Mouse (Mus musculus) heart, embryonic 11.5 days (tissue): ENCODE results near the gene Pard3. TPM values are rescaled to one million over a fixed set of nuclear protein-coding genes. Genes with fewer than 3 reads are reported as not detected.

Source experiments
- ATAC-seq: fragments of 200-750 bp; cut with Nextera tagmentation; replicated peaks from 2 replicates; pipeline ENCODE4 v1.8.0; 2017; ENCODE audit warnings: moderate library complexity; ENCODE audit not compliant: insufficient number of reproducible peaks, low FRiP score, low TSS enrichment
- H3K27ac ChIP-seq: fragments of 300-500 bp; sonication (generic); 2 replicates; pipeline ENCODE4 v1.5.1; 2014; ENCODE audit warnings: mild to moderate bottlenecking, low read depth, low read length
- H3K27me3 ChIP-seq: fragments of 300-500 bp; sonication (generic); 2 replicates; pipeline ENCODE4 v1.6.1; 2014; ENCODE audit warnings: mild to moderate bottlenecking, low read length, mixed read lengths; ENCODE audit not compliant: control insufficient read depth, insufficient read depth
- H3K36me3 ChIP-seq: fragments of 300-500 bp; sonication (generic); 2 replicates; pipeline ENCODE4 v1.6.1; 2014; ENCODE audit warnings: mild to moderate bottlenecking, low read length, moderate library complexity, mixed read lengths; ENCODE audit not compliant: control insufficient read depth, insufficient read depth
- H3K4me1 ChIP-seq: fragments of 300-500 bp; sonication (generic); 2 replicates; pipeline ENCODE4 v1.6.1; 2014; ENCODE audit warnings: low read length; ENCODE audit not compliant: control insufficient read depth, insufficient read depth
- H3K4me2 ChIP-seq: fragments of 300-500 bp; sonication (generic); 2 replicates; pipeline ENCODE4 v1.6.1; 2014; ENCODE audit warnings: mild to moderate bottlenecking, moderate library complexity
- H3K4me3 ChIP-seq: fragments of 300-500 bp; sonication (generic); 2 replicates; pipeline ENCODE4 v1.5.1; 2014; ENCODE audit warnings: low read depth, low read length
- H3K9ac ChIP-seq: fragments of 300-500 bp; sonication (generic); 2 replicates; pipeline ENCODE4 v1.6.1; 2014; ENCODE audit warnings: mild to moderate bottlenecking, low read depth, low read length, moderate library complexity
- H3K9me3 ChIP-seq: fragments of 300-500 bp; sonication (generic); replicated peaks from 2 replicates; pipeline ENCODE4 v1.6.1; 2016; ENCODE audit warnings: low read length; ENCODE audit not compliant: control insufficient read depth
- WGBS: fragments of 180-500 bp; shearing (Covaris S2); extraction: QIAGEN DNeasy Blood & Tissue Kit; methylation state at CpG from one replicate; pipeline ENCODE4 v1.1.7; 2014; ENCODE audit not compliant: insufficient replicate concordance; 5-methylcytosine and 5-hydroxymethylcytosine counted together
- polyA plus RNA-seq: library from polyadenylated mRNA; unstranded; fragments of >200 nt; fragmentation: Nextera tagmentation; extraction: Ambion mirVana; gene quantifications from 2 replicates; pipeline ENCODE4 v1.2.1, GENCODE M21; 2014

Gene Pard3
- polyA plus RNA-seq, 1 experiment from 2014 or later, result 24.0 TPM

DNA sequence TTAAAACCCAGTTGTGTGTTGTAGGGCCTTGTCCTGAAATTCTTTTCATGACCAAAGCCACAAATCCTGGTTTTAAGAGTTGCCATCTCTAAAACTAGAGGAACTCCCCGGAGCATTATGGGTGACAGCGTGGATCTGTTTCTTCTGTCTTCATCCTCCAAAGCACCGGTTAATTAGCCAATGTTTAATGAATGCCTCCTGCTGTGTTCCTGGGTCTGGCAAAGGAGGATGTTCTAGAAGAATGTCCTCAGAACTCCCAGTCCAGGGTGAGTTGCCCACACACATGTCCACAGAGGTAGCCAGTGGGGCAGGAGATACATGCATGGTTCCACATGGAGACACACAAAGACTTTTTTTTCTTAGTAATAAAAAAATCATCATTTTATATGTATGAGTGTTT lies 28.2 kb downstream of the Pard3 start:
- Histone ChIP-seq H3K27me3 (no peaks in the 10 kb centered on the region), H3K9ac (no peak overlapping the region), H3K36me3 (no peaks in the 10 kb centered on the region), H3K4me2 (no peak overlapping the region), H3K4me3 (no peak overlapping the region), H3K4me1 (peaks cover 62% of the 10 kb centered on the region), H3K9me3 (no peaks in the 10 kb centered on the region), H3K27ac (peak overlapping the region; percentile 73)
- WGBS, result 58% methylated on average over 3 of the region's 3 CpGs
- ATAC-seq, result no peak

DNA sequence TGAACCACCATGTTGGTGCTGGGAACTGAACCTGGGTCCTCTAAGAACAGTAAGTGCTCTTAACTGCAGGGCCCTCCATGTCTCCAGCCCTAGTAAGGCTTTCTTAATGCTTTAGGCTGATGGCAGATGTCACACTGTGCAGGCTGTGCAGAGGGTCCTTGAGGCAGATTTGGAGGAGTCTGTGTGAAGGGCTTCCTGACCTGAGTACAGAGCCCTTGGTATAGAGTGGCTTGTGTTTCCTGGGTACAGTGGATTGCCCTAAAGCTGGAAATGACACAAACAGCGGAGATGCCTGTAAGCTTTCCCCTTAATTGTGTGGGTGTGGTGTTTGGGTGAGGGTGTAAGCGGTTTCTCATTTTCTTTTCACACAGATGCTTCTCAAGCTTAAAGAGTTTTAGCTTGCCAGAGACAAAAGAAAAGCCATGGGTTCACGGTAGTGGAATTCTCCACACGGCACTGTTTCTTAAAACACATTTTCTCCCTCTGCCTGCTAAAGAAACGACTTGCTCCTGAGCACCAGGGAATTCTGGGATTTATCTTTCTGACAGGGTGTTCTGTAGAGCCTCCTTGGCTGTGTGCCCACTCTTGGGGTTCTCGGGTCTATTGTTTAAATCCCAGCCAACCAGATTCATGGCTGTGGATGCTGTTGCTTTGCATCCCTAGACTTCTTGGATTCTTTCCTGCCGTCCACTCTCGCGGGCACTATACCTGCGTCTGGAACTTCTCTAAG lies 28.9 kb downstream of the Pard3 start:
- H3K4me3 ChIP-seq, result no peak overlapping the region

DNA sequence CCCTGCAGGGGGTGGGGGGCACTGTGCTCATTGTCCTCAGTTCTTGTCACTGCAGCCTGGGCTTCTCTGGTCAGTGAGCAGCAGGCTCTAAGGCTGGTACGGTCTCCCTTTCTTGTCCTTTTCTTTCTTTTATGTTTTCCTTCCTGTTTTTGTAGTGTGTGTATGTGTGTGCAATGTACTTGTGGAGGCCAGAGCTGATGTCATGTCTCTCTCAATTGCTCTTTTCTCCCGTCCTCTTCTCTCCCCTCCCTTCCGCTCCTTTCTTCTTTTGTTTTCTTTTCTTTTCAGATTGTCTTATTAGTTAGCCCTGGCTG lies 29.4 kb downstream of the Pard3 start:
- Histone ChIP-seq H3K4me3 (no peak overlapping the region), H3K4me2 (peak overlapping the region; percentile 56), H3K36me3 (no peaks in the 10 kb centered on the region), H3K4me1 (peaks cover 53% of the 10 kb centered on the region), H3K27me3 (no peaks in the 10 kb centered on the region), H3K27ac (peak overlapping the region; percentile 73), H3K9ac (no peak overlapping the region), H3K9me3 (no peaks in the 10 kb centered on the region)
- 54% methylated on average over 3 of the region's 3 CpGs for WGBS
- no peak; the same call in 1 of the 2 replicates for ATAC-seq

More for the DNA sequence above, 28.9 kb downstream of the Pard3 start:
- peak overlapping the region; percentile 56 for H3K4me2 ChIP-seq
- H3K27me3 ChIP-seq, result no peaks in the 10 kb centered on the region
- H3K36me3 ChIP-seq, result no peaks in the 10 kb centered on the region
- WGBS, result 24% methylated on average over 10 of the region's 10 CpGs
- H3K9me3 ChIP-seq, result no peaks in the 10 kb centered on the region
- ATAC-seq, result no peak; the same call in 1 of the 2 replicates
- H3K4me1 ChIP-seq, result peaks cover 58% of the 10 kb centered on the region
- peak overlapping the region; percentile 73 for H3K27ac ChIP-seq
- no peak overlapping the region for H3K9ac ChIP-seq

DNA sequence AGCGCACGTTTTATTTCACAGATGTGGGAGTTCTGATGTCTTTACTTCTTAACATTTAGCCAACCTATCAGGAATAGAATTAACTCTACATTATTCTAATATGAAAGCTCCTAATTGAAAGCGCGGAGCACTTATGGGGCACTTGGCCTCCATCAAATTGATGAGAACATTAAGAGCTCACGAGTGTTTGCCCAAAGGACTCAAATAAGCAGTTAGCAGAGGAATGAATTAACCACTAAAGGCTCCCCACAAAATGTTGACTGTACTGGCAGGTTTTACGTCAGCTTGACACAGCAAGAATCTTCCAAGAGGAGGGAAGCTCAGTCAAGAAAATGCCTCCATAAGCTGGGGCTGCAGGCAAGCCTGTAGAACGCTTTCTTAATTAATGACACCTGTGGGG lies 32.1 kb downstream of the Pard3 start:
- Histone ChIP-seq H3K27me3 (no peaks in the 10 kb centered on the region), H3K4me3 (no peak overlapping the region), H3K9me3 (no peaks in the 10 kb centered on the region), H3K4me2 (no peak overlapping the region), H3K9ac (no peak overlapping the region), H3K27ac (no peak overlapping the region), H3K4me1 (peaks cover 33% of the 10 kb centered on the region), H3K36me3 (no peaks in the 10 kb centered on the region)
- WGBS, result 84% methylated on average over 7 of the region's 7 CpGs
- no peak for ATAC-seq

DNA sequence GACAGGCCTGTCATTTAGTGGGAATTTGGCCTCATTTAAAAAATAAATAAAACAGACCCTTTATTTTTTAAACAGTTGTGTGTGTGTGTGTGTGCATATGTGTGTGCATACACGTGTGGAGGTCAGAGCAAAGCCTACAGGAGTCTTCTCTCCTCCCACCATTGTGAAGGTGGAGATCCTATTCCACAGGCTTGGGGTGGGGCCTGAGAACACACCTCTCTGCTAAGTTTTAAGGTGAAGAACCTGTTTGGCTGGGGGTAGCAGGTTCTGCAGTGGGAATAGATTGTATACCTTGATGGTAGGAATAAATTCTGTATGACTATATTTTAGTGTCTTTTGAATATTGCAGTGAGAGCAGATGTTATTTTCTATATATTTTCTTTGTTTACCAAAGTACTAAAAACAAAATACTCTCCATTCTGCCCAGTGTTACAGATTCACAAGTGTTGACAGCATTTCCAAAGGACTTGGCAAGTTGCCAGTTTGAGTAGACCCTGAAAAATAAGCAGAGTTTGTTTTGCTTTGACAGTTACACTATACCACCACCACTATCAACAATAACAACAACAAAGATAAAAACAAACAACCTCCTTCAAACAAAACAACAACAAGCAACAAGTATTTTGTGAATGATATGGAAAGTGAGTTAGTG lies 35.9 kb downstream of the Pard3 start:
- no peak overlapping the region for H3K27ac ChIP-seq

DNA sequence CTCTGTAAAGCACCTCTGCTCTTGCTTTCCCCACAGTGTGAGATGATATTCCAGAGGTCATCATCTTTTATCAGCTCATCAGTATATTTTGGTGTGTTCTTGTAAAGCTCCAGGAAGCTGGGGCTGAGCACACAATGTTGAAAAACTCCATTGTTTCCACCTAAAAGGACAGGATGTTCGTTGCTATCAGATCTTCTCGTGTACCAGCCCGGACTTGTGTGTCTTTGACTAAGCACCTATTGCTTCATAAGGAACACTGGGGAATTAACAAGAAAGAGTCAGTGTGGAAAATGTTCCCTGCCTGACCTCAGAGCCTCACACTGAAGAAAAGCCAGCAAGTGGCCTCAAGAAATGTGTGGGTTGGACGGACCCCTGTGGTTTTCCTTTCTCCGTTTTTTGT lies 39.6 kb downstream of the Pard3 start:
- 67% methylated on average over 5 of the region's 5 CpGs for WGBS
- Histone ChIP-seq H3K9ac (no peak overlapping the region), H3K27ac (no peak overlapping the region), H3K4me1 (peaks cover 13% of the 10 kb centered on the region), H3K4me2 (no peak overlapping the region), H3K27me3 (no peaks in the 10 kb centered on the region), H3K36me3 (no peaks in the 10 kb centered on the region), H3K9me3 (no peaks in the 10 kb centered on the region), H3K4me3 (no peak overlapping the region)
- ATAC-seq, result no peak

More for the DNA sequence above, 35.9 kb downstream of the Pard3 start:
- ATAC-seq, result no peak
- H3K27me3 ChIP-seq, result no peaks in the 10 kb centered on the region
- H3K9ac ChIP-seq, result no peak overlapping the region
- 71% methylated on average over 1 of the region's 1 CpGs for WGBS
- H3K9me3 ChIP-seq, result no peaks in the 10 kb centered on the region
- peaks cover 4% of the 10 kb centered on the region; the same call in 1 of the 2 replicates for H3K4me1 ChIP-seq
- no peak overlapping the region for H3K4me3 ChIP-seq
- no peak overlapping the region for H3K4me2 ChIP-seq
- H3K36me3 ChIP-seq, result no peaks in the 10 kb centered on the region

DNA sequence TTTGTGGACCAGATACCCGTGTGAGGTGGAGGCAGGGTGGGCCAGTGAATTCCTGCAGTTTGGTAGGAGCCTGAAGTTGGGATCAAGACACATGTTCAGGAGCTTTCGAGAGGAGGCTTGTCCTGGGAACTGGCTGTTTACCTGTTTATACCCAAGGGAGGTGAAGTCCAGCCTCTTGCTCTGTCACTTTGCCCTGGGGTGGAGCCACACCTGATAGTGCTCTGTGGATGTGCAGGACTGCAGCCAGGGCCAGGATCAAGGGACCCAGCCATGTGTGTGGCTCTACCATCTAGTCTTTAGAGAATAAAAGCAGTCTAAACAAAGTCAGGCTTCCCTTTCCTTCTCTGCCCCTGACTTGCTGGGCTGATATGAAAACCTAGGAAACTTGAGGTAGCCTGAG lies 40.9 kb downstream of the Pard3 start:
- Histone ChIP-seq H3K9ac (no peak overlapping the region), H3K4me1 (peaks cover 26% of the 10 kb centered on the region), H3K9me3 (no peaks in the 10 kb centered on the region), H3K4me2 (no peak overlapping the region), H3K27ac (no peak overlapping the region), H3K36me3 (no peaks in the 10 kb centered on the region), H3K4me3 (no peak overlapping the region), H3K27me3 (no peaks in the 10 kb centered on the region)
- WGBS, result 73% methylated on average over 2 of the region's 2 CpGs
- ATAC-seq, result no peak

- peaks cover 44% of the 10 kb centered on the region for H3K4me1 ChIP-seq
- H3K4me2 ChIP-seq, result no peak overlapping the region
- H3K4me3 ChIP-seq, result no peak overlapping the region
- WGBS, result 15% methylated on average over 3 of the region's 3 CpGs
- no peaks in the 10 kb centered on the region for H3K9me3 ChIP-seq
- H3K9ac ChIP-seq, result no peak overlapping the region
- ATAC-seq, result no peak
- no peaks in the 10 kb centered on the region for H3K27me3 ChIP-seq
- no peak overlapping the region for H3K27ac ChIP-seq
- no peaks in the 10 kb centered on the region for H3K36me3 ChIP-seq
Measured at GRCm38 (mm10) chr8:127107928-127108327, 44.2 kb downstream of the Pard3 start.

GRCm38 (mm10) chr8:127113209-127113608 lies 49.5 kb downstream of the Pard3 start:
- WGBS, result 69% methylated on average over 5 of the region's 5 CpGs
- ATAC-seq, result no peak
- H3K27ac ChIP-seq, result no peak overlapping the region
- H3K9ac ChIP-seq, result no peak overlapping the region
- H3K27me3 ChIP-seq, result no peaks in the 10 kb centered on the region
- no peak overlapping the region for H3K4me3 ChIP-seq
- H3K4me1 ChIP-seq, result peaks cover 47% of the 10 kb centered on the region
- H3K4me2 ChIP-seq, result no peak overlapping the region
- H3K9me3 ChIP-seq, result no peaks in the 10 kb centered on the region
- H3K36me3 ChIP-seq, result no peaks in the 10 kb centered on the region
